Mouse (Mus musculus) kidney, adult 2 months (tissue): ENCODE results near the gene E2f2. TPM values are rescaled to one million over a fixed set of nuclear protein-coding genes. Genes with fewer than 3 reads are reported as not detected.

Experiments used
- DNase-seq: peaks from one replicate; pipeline ENCODE4 v3.0.0; 2021
- H3K27ac ChIP-seq: fragments of 200-500 bp; 2 replicates; pipeline ENCODE4 v1.5.1; 2012; ENCODE audit warnings: low read depth, low read length, control low read depth, inconsistent platforms; ENCODE audit not compliant: insufficient read depth
- H3K27me3 ChIP-seq: fragments of 200-500 bp; replicated peaks from 2 replicates; pipeline ENCODE4 v1.6.1; 2012; ENCODE audit warnings: mild to moderate bottlenecking, moderate library complexity, low read length, inconsistent platforms; ENCODE audit not compliant: control insufficient read depth, insufficient read depth
- H3K36me3 ChIP-seq: fragments of 200-500 bp; 2 replicates; pipeline ENCODE4 v1.6.1; 2012; ENCODE audit warnings: mild to moderate bottlenecking, moderate library complexity, low read length, inconsistent platforms; ENCODE audit not compliant: control insufficient read depth, insufficient read depth
- H3K4me1 ChIP-seq: fragments of 200-500 bp; 2 replicates; pipeline ENCODE4 v1.6.1; 2011; ENCODE audit warnings: low read length; ENCODE audit not compliant: control insufficient read depth, insufficient read depth
- H3K4me3 ChIP-seq: fragments of 200-500 bp; 2 replicates; pipeline ENCODE4 v1.5.1; 2011; ENCODE audit warnings: mild to moderate bottlenecking, low read depth, low read length, control low read depth; ENCODE audit not compliant: insufficient read depth
- CTCF ChIP-seq: fragments of 200-500 bp; conservative IDR thresholded peaks from 2 replicates; pipeline ENCODE4 v1.5.1; 2011; ENCODE audit warnings: low read depth, mild to moderate bottlenecking, control low read depth, low read length, moderate library complexity, mixed read lengths; ENCODE audit not compliant: insufficient read depth, insufficient read length
- POLR2A ChIP-seq: fragments of 200-500 bp; IDR thresholded peaks from one replicate; pipeline ENCODE4 v1.6.1; 2011; ENCODE audit warnings: low read depth, low read length, control low read depth
- WGBS: fragments of 180-500 bp; shearing (Covaris S2); methylation state at CpG from one replicate; pipeline ENCODE4 v1.1.7; 2018; 5-methylcytosine and 5-hydroxymethylcytosine counted together
- polyA plus RNA-seq: library from polyadenylated mRNA; depleted of rRNA; stranded (reverse); fragments of >200 nt; gene quantifications from 2 replicates; pipeline ENCODE4 v1.2.3, GENCODE M21; 2012

Gene E2f2
- polyA plus RNA-seq, 1 experiment: 2.2 TPM

GRCm38 (mm10) chr4:136129842-136130241 lies 42.4 kb upstream of the E2f2 start:
- Histone ChIP-seq H3K4me3 (no peak overlapping the region), H3K4me1 (peaks cover 4% of the 10 kb centered on the region; the same call in 1 of the 2 replicates), H3K27ac (no peak overlapping the region), H3K27me3 (no peaks in the 10 kb centered on the region), H3K36me3 (no peaks in the 10 kb centered on the region)
- 83% methylated on average over 1 of the region's 1 CpGs for WGBS
- TF ChIP-seq CTCF (0 out of 2 replicates have a peak, but pooled peaks have one; percentile 9), POLR2A (no peak)
- no peak for DNase-seq

- no peak for DNase-seq
- Histone ChIP-seq H3K27ac (peak overlapping the region; percentile 86; the same call in 1 of the 2 replicates), H3K4me1 (peaks cover 10% of the 10 kb centered on the region; the same call in 1 of the 2 replicates), H3K4me3 (no peak overlapping the region), H3K27me3 (no peaks in the 10 kb centered on the region), H3K36me3 (no peaks in the 10 kb centered on the region)
- 55% methylated on average over 9 of the region's 9 CpGs for WGBS
- TF ChIP-seq CTCF: no peak
Observed at GRCm38 (mm10) chr4:136133801-136134200, 38.4 kb upstream of the E2f2 start.

GRCm38 (mm10) chr4:136134418-136134977 lies 37.7 kb upstream of the E2f2 start:
- Histone ChIP-seq H3K4me3 (peak overlapping the region; percentile 40), H3K27ac (peak overlapping the region; percentile 86), H3K4me1 (peaks cover 14% of the 10 kb centered on the region; the same call in 1 of the 2 replicates), H3K36me3 (no peaks in the 10 kb centered on the region), H3K27me3 (no peaks in the 10 kb centered on the region)
- peak; percentile 38 for DNase-seq
- 11% methylated on average over 15 of the region's 15 CpGs for WGBS
- TF ChIP-seq POLR2A: no peak
- no peak for TF ChIP-seq CTCF

GRCm38 (mm10) chr4:136134978-136135873 lies 37.0 kb upstream of the E2f2 start:
- DNase-seq: peak; percentile 49
- no peaks in the 10 kb centered on the region for H3K36me3 ChIP-seq
- H3K4me3 ChIP-seq: peak overlapping the region; percentile 40
- H3K27me3 ChIP-seq: no peaks in the 10 kb centered on the region
- 9% methylated on average over 50 of the region's 50 CpGs for WGBS
- peaks cover 17% of the 10 kb centered on the region; the same call in 1 of the 2 replicates for H3K4me1 ChIP-seq
- no peak for TF ChIP-seq CTCF
- TF ChIP-seq POLR2A: no peak
- peak overlapping the region; percentile 86 for H3K27ac ChIP-seq

GRCm38 (mm10) chr4:136135874-136136728 lies 36.1 kb upstream of the E2f2 start:
- Histone ChIP-seq H3K36me3 (no peaks in the 10 kb centered on the region), H3K4me3 (no peak overlapping the region), H3K27me3 (no peaks in the 10 kb centered on the region), H3K27ac (peak overlapping the region; percentile 65), H3K4me1 (peaks cover 21% of the 10 kb centered on the region; the same call in 1 of the 2 replicates)
- peak; percentile 85 for DNase-seq
- TF ChIP-seq CTCF: peak; percentile 10; the same call in 1 of the 2 replicates
- no peak for TF ChIP-seq POLR2A
- WGBS: 61% methylated on average over 9 of the region's 9 CpGs

GRCm38 (mm10) chr4:136139326-136140110 lies 32.7 kb upstream of the E2f2 start:
- Histone ChIP-seq H3K27ac (peak overlapping the region; percentile 91), H3K4me1 (peaks cover 35% of the 10 kb centered on the region), H3K4me3 (no peak overlapping the region), H3K27me3 (no peaks in the 10 kb centered on the region), H3K36me3 (no peaks in the 10 kb centered on the region)
- peak; percentile 67 for DNase-seq
- TF ChIP-seq CTCF: no peak
- no peak for TF ChIP-seq POLR2A
- 36% methylated on average over 17 of the region's 17 CpGs for WGBS
